Mouse (Mus musculus) liver, embryonic 14.5 days (tissue): Measurements from ENCODE around the gene Arfgef2.

Experiments used
- CTCF ChIP-seq: IDR thresholded peaks from 2 replicates; pipeline ENCODE4 v1.5.1; 2016; ENCODE audit warnings: antibody characterized with exemption, low read depth, control low read depth
- EP300 ChIP-seq: IDR thresholded peaks from 2 replicates; pipeline ENCODE4 v1.6.1; 2016; ENCODE audit warnings: antibody characterized with exemption, low read depth

GRCm38 (mm10) chr2:166893036-166893435 is 87.6 kb downstream of the Arfgef2 start:
- TF ChIP-seq CTCF (no peak), EP300 (no peak)
